Mouse (Mus musculus): ENCODE results near the gene 2300009A05Rik.

Gene 2300009A05Rik

DNA sequence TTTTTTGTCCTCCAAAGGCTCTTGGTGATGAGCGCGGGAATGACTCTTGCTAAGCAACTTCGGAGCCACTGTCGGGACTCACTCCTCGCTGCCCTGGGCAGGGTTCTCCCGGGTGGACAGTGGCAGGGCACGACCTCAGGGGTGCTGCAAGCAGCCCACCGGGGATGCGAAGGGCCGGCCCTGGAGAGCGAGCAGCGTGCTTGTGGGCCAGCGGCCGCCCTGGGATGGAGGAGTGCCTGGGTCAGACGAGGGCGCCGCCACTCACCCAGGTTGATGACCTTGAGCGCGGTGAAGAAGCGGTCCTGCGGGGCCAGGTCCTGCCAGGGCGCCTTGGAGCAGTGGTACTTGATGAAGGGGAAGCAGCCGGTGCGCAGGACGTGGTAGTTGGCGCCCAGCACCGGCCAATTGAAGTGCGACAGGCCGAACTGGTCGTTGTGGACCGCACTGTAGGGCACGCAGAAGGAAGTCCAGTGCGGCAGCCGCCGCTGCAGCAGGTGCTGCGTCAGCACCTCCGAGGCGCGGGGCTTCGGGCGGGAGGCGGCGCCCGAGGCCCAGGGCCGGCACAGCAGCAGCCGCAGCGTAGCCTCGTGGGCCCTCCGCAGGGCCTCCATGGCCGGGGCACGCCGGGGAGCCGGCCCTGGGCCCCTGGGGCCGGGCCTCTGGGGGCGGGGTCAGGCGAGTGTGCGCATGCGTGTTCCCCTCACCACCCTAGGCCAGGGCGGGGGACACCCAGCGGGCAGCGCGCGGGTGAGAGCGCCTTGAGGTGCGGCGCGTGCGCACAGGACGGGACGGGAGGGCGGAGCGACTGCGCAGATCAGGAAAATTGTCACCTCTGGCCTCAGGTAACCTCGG, at the start of gene 2300009A05Rik:
Gene 2300009A05Rik (minus strand): TSS at position 636 of the 852 bp plus-strand sequence.
- DNase-seq, result peak; percentile 98

GRCm38 (mm10) chr9:63443695-63444094, 44.6 kb upstream of the 2300009A05Rik start:
- DNase-seq, result no peak

GRCm38 (mm10) chr9:63430652-63431051, 31.6 kb upstream of the 2300009A05Rik start:
- DNase-seq, result no peak

- DNase-seq, result no peak
These were observed 22.2 kb upstream of the 2300009A05Rik start for GRCm38 (mm10) chr9:63421096-63421736.

GRCm38 (mm10) chr9:63420396-63420795, 21.4 kb upstream of the 2300009A05Rik start:
- no peak for DNase-seq

DNA sequence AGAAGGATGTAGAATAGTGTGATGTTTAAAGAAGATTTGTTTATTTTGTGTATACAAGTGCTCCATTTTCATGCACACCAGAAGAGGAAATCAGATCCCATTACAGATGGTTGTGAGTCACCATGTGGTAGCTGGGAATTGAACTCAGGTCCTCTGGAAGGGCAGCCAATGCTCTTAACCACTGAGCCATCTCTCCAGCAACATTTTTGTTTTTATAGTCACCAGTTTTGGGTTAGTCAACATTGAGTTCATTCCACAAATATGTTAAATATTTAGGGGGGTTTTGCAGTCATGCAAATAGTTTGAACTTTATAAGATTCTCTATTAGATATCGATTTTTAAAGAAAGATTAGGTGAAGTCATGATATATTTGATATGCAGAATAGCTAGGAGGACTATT, 1.1 kb upstream of the 2300009A05Rik start:
- DNase-seq, result no peak

DNA sequence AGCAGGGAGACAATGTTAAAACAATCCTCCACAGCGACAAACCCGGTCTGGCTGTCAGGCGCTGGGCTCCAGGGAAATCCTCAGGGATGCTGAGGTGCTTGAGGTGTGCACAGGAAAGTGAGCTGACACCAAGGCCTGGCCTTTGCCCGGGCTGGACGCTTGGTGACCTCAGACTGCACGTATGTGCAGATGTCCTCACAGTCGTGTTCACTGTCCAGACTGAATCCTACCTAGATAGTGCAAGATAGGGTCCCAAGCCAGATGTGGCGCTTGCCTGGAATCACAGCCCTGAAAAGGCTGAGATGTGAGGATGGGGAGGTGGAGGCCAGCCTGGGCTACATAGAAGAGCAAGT, 393 bp upstream of the 2300009A05Rik start:
- no peak for DNase-seq

DNA sequence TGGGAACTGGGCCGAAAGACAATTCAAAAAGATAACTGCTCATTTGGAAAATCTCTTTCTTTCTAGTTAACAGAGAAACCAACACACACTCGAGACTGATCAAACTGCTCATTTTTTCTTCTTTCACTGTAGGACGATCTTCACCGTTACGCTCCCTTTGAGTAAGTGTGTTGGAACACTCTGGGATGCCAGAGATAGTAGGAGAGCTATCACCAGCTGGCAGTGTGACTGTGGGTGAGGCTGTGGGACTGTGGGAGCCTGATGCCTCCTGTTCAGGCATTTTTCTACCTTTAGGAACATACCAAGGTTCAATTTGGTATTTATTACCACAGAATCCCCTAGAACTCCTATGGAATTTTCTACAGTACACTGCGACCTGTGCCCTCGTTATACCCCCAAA, 3.4 kb downstream of the 2300009A05Rik start:
- no peak for DNase-seq

DNA sequence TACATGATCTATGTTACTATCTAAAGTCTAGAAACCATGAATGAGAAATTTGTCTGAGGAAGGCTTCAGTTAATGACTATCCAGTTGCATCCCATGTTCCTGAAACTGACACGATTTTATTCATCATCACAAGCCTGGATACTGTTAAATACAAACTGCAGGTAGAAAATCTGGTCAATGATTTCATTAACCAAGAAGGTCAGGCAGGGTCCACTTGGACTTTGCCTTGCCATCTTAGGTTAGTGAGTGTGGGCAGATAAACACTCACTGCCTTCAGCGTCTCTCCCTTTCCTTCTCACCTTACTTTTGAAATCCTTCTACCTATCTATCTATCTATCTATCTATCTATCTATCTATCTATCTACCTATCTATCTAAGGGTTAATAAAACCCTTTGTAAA, 7.7 kb downstream of the 2300009A05Rik start:
- DNase-seq, result no peak

DNA sequence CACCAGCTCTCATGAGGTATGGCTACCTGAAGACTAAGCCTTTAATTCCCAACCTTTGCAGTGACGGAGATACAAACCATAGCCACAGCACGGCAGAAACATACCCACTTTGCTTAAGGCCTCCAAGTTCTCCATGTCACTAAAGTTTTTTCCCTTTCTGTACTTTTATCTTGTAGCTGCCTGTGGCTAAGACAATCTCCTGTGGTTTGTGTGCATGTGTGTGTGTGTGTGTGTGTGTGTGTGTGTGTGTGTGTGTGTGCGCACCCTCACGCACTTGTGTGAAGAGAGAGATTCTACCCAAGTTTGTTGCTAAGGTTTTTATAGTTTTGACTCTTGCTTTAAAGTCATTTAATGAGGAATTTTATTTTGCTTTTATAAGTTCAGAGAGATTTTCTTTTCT, 16.3 kb downstream of the 2300009A05Rik start:
- DNase-seq, result no peak

GRCm38 (mm10) chr9:63380326-63380725, 18.7 kb downstream of the 2300009A05Rik start:
- no peak for DNase-seq

DNA sequence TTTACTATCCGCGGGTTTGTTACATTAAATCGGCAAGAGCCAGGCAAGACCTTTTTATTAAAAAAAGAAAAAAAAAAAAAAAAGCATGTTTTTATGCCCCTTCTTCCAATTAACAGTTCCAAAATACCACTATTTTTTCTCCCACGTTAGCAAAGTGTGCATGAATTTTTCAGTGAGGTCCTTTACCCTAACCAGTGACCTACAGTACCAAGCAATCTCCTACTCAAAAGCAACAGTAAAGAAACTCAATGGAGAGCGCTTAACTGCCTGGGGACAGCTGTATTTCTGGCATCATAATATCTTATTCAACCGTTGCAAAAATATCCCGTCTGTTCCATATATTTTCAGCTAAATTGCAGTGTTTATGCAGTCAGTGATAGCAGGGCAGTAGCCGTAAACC, 20.9 kb downstream of the 2300009A05Rik start:
- DNase-seq, result no peak

DNA sequence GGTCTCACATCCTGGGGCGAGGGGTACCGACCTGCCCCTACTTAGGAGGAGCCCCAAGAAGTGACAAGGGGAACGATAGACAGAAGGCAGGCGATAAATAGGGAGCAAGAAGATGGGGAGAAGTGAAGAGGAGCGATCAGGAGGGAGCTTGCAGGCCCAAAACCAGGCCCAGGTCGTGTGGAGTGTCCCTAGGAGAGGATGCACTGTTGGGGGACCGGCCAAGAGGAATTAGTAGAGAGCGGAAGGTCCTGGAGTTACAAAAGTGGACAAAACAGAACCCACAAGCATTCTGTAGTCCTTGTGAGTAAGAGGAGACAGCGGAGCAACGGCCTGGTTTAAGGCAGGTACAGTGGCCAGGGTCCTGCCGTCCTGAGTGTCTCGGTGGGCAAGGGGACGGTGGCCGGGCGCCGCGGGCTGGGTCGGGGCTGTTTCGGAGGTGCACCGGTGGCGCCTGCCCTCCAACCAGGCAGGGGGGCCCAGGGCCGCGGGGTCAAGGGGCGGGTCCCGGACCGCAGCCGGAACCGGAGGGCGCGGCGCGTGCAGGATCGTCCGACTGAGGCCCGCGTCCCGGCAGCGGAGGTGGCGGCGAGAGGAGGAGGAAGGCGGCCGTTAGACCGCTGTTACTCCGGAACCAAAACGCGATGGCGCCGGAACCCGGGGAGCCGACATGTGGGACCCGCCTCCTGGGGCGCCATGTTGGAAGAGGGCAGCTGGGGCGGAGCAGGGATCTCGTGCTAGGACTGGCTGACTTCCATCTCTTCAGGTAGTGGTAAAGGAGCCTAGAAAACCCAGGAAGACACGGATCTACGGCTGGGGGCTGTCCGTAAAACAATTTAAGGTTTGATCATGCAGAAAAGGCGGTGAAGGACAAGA, 21.5 kb downstream of the 2300009A05Rik start, which contains the start of gene Map2k5:
Gene Map2k5 (minus strand): TSS at position 633 of the 873 bp plus-strand sequence.
- peak; percentile 95 for DNase-seq

DNA sequence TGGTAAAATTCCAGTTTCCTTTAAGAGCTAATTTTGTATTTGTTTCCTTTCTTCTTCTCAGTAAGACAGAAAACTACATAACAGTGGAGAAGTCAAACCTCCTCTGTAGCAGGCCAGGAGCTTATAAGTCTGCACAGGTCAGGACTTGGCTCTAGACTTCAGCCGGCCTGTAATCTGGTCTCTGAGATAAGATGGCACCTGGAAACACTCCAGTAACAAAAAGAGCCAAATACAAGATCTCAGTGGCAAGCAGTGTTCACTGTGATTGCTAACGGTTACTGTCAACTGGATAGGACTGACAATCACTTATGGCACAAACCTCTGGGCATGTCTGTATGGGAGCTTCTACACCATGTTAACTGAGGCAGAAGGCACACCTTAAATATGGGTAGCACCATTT, 25.7 kb downstream of the 2300009A05Rik start:
- DNase-seq, result no peak

DNA sequence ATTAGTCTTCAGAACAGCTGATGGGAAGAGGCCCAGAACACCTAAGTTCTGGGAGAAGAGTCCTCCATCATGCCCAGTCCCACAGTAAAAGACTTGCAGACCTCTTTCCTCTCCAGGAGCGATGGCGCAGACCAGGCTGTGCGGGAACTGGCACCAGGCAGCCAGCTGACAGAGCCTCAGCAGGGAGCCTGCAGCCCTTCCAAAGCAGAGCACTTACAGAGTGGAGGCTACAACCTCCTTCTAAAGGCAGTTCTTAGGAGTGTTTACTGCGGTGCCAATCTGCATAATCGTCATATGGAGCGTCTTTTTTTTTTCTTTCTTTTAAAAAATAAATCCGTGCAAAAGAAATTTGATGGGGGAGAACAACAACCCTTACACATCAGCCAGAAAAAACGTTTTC, 26.5 kb downstream of the 2300009A05Rik start:
- no peak for DNase-seq

GRCm38 (mm10) chr9:63360410-63360809, 38.6 kb downstream of the 2300009A05Rik start:
- no peak for DNase-seq

- no peak for DNase-seq
These were observed 40.0 kb downstream of the 2300009A05Rik start for GRCm38 (mm10) chr9:63359016-63359415.

GRCm38 (mm10) chr9:63356721-63357120, 42.3 kb downstream of the 2300009A05Rik start:
- DNase-seq, result no peak

DNA sequence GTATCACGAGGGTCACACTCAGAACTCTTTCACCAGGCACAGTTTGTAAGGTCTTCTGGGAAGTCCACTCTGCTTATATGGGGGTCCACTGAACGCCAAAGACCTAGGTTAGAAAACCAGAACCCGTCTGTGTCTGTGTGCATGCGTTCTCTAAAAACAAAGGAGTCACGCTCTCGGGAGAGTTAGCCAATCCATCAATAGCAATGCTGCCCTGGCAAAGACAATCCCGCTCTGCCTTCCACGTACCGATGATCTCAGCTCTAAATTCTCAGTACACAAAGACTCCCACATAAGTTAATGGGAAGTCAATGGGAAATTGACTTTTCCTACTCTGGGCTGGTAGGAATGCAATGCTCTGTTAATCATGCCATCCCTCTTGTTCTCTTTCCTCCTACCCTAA, 42.8 kb downstream of the 2300009A05Rik start:
- no peak for DNase-seq

DNA sequence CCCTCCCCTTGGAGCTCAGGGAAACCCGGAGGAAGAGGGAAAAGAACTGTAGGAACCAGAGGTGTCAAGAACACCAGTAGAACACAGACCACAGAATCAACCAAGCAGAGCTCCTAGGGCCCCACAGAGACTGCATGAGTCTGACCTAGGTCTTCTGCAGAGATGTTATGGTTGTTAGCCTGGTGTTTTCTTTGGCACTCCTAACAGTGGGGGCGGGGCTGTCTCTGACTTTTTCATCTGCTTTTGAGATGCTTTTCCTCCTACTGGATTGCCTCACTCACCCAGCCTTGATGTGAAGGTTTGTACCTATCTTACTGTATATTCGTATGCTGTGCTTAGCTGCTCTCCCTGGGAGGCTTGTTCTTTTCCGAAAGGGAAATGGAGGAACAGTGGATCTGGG, 44.9 kb downstream of the 2300009A05Rik start:
- DNase-seq, result no peak

GRCm38 (mm10) chr9:63350030-63350429, 49.0 kb downstream of the 2300009A05Rik start:
- DNase-seq, result no peak

GRCm38 (mm10) chr9:63349241-63349640, 49.8 kb downstream of the 2300009A05Rik start:
- DNase-seq, result no peak

DNA sequence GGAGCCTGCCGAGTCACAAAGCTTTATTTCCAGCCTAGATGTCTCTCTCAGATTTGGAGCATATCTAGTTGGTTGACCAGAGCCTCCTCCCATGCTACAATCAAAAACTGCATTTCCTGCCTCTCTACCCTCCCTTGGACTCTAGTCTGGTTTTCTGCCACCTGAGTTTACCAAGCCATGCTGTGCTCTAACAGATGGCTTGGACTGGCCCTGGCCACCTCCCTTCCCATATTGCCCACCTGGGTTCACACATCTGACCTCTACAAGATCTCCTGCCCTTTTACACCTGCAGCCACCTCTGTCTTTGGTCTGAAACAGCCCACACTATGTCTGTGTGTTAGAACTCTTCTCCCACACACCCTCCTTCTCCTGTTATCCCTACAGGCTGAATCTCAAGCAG, 50.9 kb downstream of the 2300009A05Rik start:
- no peak for DNase-seq

All from thymus, postnatal 4 days (tissue).